Mouse (Mus musculus) kidney, postnatal 14 days (tissue): ENCODE data around the gene Pon2.

ENCODE experiments used
- DNase-seq: peaks from one replicate; pipeline ENCODE4 v3.0.0; 2022; ENCODE audit warnings: mixed read lengths

Pon2 gene

GRCm38 (mm10) chr6:5218190-5218589, 80.1 kb downstream of the Pon2 start:
- no peak for DNase-seq
